Mouse (Mus musculus) heart, postnatal 0 days (tissue): ENCODE measurements around the gene Mob1a.

ENCODE experiments used
- CTCF ChIP-seq: IDR thresholded peaks from 2 replicates; pipeline ENCODE4 v1.5.1; 2016; ENCODE audit warnings: antibody characterized with exemption, control low read depth, low read depth
- EP300 ChIP-seq: IDR thresholded peaks from 2 replicates; pipeline ENCODE4 v1.6.1; 2016; ENCODE audit warnings: antibody characterized with exemption, low read depth

DNA sequence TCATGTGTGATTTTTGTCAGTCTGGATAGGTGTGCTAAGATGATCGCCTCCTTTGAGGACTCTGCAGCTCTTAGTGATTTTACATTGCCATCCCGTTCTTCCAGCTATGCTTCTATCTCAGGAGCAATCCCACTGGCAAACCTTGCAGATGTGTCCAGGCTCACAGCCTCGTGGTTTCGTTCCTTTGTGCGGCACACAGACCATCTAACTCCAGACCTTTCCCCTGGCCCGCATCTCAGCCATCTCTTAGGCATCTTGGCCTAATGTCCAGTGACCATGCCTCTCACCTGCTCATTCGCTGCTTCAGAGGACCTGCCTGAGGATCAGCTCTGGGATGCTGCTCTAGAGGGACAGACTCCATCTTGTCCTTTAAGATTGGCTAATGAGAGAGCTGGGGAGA is 24.4 kb downstream of the Mob1a start:
- no peak for TF ChIP-seq EP300
- no peak for TF ChIP-seq CTCF
